Mouse (Mus musculus) heart, embryonic 12.5 days (tissue): ENCODE data around the gene Acvrl1. TPM values are rescaled to one million over a fixed set of nuclear protein-coding genes. Genes with fewer than 3 reads are reported as not detected.

Experiments used
- ATAC-seq: fragments of 200-750 bp; cut with Nextera tagmentation; 2 replicates; pipeline ENCODE4 v1.8.0; 2017; ENCODE audit warnings: moderate TSS enrichment, moderate library complexity; ENCODE audit not compliant: insufficient number of reproducible peaks, low FRiP score
- H3K27ac ChIP-seq: fragments of 300-500 bp; sonication (generic); 2 replicates; pipeline ENCODE4 v1.5.1; 2016; ENCODE audit warnings: mild to moderate bottlenecking, moderate library complexity; ENCODE audit not compliant: poor library complexity, severe bottlenecking
- H3K27me3 ChIP-seq: fragments of 300-500 bp; sonication (generic); replicated peaks from 2 replicates; pipeline ENCODE4 v1.6.1; 2016; ENCODE audit warnings: mild to moderate bottlenecking, moderate library complexity
- H3K36me3 ChIP-seq: fragments of 300-500 bp; sonication (generic); 2 replicates; pipeline ENCODE4 v1.6.1; 2016; ENCODE audit warnings: mild to moderate bottlenecking, moderate library complexity
- H3K4me1 ChIP-seq: fragments of 300-500 bp; sonication (generic); replicated peaks from 2 replicates; pipeline ENCODE4 v1.6.1; 2016; ENCODE audit warnings: mild to moderate bottlenecking
- H3K4me2 ChIP-seq: fragments of 300-500 bp; sonication (generic); 2 replicates; pipeline ENCODE4 v1.6.1; 2016; ENCODE audit warnings: mild to moderate bottlenecking, moderate library complexity
- H3K4me3 ChIP-seq: fragments of 300-500 bp; sonication (generic); 2 replicates; pipeline ENCODE4 v1.5.1; 2016; ENCODE audit warnings: mild to moderate bottlenecking
- H3K9ac ChIP-seq: fragments of 300-500 bp; sonication (generic); 2 replicates; pipeline ENCODE4 v1.6.1; 2016; ENCODE audit warnings: mild to moderate bottlenecking, moderate library complexity
- H3K9me3 ChIP-seq: fragments of 300-500 bp; sonication (generic); replicated peaks from 2 replicates; pipeline ENCODE4 v1.6.1; 2016; ENCODE audit warnings: mild to moderate bottlenecking, moderate library complexity
- WGBS: fragments of 180-500 bp; shearing (Covaris S2); methylation state at CpG from one replicate; pipeline ENCODE4 v1.1.7; 2016; 5-methylcytosine and 5-hydroxymethylcytosine counted together
- polyA plus RNA-seq: library from polyadenylated mRNA; unstranded; fragments of >200 nt; fragmentation: Nextera tagmentation; extraction: Ambion mirVana; gene quantifications from 2 replicates; pipeline ENCODE4 v1.2.1, GENCODE M21; 2016

The Acvrl1 gene
- polyA plus RNA-seq, 1 experiment from 2014 or later: 3.1 TPM

DNA sequence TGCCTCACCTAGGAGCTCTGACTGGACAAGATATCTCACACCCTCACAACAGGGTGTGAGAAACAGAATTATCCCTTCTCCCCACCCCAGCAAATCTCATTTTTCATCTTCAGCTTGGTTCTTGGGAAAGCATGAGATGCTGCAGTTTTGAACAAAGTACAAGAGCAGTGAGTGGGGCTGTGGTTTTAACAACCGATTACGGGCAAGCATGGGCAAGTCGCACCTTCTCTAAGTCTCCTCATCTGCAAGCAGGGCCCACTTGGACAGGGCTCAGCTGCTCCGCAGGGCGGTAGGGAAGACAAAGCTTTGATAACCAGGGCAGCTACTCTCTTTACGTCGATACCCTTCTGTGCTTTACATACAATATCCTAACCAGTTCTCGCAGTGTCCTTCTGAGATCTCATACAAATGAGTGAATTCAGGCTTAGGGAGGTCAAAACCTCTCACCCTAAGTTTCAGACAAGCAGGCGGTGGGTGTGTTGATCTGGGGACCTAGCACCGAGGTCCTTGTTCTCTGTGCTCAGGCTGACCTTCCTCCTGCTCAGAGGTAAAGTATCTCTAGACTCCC, 42.2 kb downstream of the Acvrl1 start:
- H3K4me1 ChIP-seq: peaks cover 20% of the 10 kb centered on the region
- H3K4me2 ChIP-seq: no peak overlapping the region
- H3K9ac ChIP-seq: no peak overlapping the region
- WGBS: 70% methylated on average over 10 of the region's 10 CpGs
- no peaks in the 10 kb centered on the region for H3K9me3 ChIP-seq
- no peak overlapping the region for H3K4me3 ChIP-seq
- no peak for ATAC-seq
- no peaks in the 10 kb centered on the region for H3K36me3 ChIP-seq
- no peak overlapping the region for H3K27ac ChIP-seq
- H3K27me3 ChIP-seq: 0 out of 2 replicates have a peak, but pooled peaks cover 5% of the 10 kb centered on the region

- 0 out of 2 replicates have a peak, but pooled peaks cover 2% of the 10 kb centered on the region for H3K27me3 ChIP-seq
- ATAC-seq: no peak
- peaks cover 21% of the 10 kb centered on the region for H3K4me1 ChIP-seq
- H3K36me3 ChIP-seq: no peaks in the 10 kb centered on the region
- no peaks in the 10 kb centered on the region for H3K9me3 ChIP-seq
- H3K9ac ChIP-seq: no peak overlapping the region
- WGBS: 75% methylated on average over 4 of the region's 4 CpGs
- H3K4me3 ChIP-seq: no peak overlapping the region
- H3K4me2 ChIP-seq: no peak overlapping the region
- no peak overlapping the region for H3K27ac ChIP-seq
These were observed 43.0 kb downstream of the Acvrl1 start for GRCm38 (mm10) chr15:101171272-101171671.

- WGBS: 89% methylated on average over 2 of the region's 2 CpGs
- H3K4me1 ChIP-seq: peaks cover 29% of the 10 kb centered on the region
- H3K27ac ChIP-seq: no peak overlapping the region
- 0 out of 2 replicates have a peak, but pooled peaks cover 2% of the 10 kb centered on the region for H3K27me3 ChIP-seq
- H3K4me2 ChIP-seq: no peak overlapping the region
- H3K4me3 ChIP-seq: no peak overlapping the region
- no peak for ATAC-seq
- no peak overlapping the region for H3K9ac ChIP-seq
- no peaks in the 10 kb centered on the region for H3K36me3 ChIP-seq
- no peaks in the 10 kb centered on the region for H3K9me3 ChIP-seq
These were observed 43.7 kb downstream of the Acvrl1 start for GRCm38 (mm10) chr15:101172016-101172415.

DNA sequence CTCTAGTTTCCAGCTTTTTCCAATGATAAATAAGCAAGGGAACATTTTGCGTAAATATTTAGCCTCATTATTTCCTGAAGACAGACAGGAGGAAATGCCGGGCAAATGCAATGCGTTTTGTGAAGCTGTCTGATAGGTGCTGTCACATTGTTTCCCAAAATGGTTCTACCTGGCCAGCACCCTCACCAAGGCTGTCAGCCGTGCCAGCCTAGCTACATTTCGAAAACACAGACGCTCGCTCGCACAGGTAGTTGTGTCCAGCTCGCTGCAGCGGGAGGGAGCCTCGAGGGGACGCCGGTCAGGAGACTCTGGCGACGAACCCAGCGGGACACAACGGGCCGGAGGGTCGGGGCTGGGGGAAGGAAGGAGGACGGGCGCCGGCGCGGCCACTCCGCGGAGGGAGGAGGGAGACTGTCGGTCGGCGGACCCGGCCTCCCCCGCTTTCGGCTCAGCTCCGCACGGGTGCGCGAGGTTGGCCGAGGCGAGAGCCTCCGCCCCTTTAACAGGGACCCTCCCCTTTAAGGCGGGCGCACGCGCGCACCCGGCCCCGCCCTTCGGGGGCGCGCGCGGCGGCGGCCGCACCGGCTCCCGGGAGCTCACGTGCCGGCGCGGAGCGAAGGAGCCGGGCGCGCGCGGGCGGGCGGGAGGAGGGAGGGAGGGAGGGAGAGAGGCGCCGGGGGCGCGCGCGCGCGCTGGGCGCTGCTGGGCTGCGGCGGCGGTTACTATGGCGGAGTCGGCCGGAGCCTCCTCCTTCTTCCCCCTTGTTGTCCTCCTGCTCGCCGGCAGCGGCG, 45.3 kb downstream of the Acvrl1 start, which contains the start of gene Acvr1b:
Acvr1b (plus strand) TSS at position 647 of the 791 bp plus-strand sequence.
- no peaks in the 10 kb centered on the region for H3K36me3 ChIP-seq
- H3K27me3 ChIP-seq: no peaks in the 10 kb centered on the region
- peak; percentile 93 for ATAC-seq
- no peaks in the 10 kb centered on the region for H3K9me3 ChIP-seq
- under 1% methylated on average over 37 of the region's 87 CpGs for WGBS
- H3K4me1 ChIP-seq: peaks cover 45% of the 10 kb centered on the region
- peak within 1 kb of the TSS; percentile 98 for H3K9ac ChIP-seq
- H3K4me3 ChIP-seq: peak within 1 kb of the TSS; percentile 94
- peak within 1 kb of the TSS; percentile 98 for H3K4me2 ChIP-seq
- peak within 1 kb of the TSS; percentile 80 for H3K27ac ChIP-seq

- Histone ChIP-seq H3K9me3 (no peaks in the 10 kb centered on the region), H3K4me2 (peak overlapping the region; percentile 98), H3K4me1 (peaks cover 54% of the 10 kb centered on the region), H3K27ac (peak overlapping the region; percentile 58), H3K4me3 (peak overlapping the region; percentile 94), H3K9ac (peak overlapping the region; percentile 98), H3K36me3 (no peaks in the 10 kb centered on the region), H3K27me3 (no peaks in the 10 kb centered on the region)
- 1% methylated on average over 26 of the region's 46 CpGs for WGBS
- peak; percentile 9 for ATAC-seq
These were observed 46.2 kb downstream of the Acvrl1 start for GRCm38 (mm10) chr15:101174294-101175130.

DNA sequence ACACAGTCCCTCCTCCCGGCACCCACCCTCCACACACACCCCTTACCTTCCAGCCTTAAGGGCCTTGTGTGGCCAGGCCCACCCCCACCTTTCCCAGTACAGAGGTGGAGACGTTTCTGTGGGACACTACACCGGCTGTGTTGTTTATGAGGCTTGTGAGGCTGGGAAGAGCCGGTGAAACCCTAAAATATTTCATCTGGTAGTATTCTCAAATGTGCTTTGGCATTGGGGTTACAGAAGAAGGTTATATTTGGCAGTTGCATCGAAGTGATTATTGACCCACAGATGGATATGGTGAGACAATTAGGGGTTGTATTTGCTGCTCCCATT, 46.8 kb downstream of the Acvrl1 start:
- Histone ChIP-seq H3K9me3 (no peaks in the 10 kb centered on the region), H3K36me3 (no peaks in the 10 kb centered on the region), H3K4me1 (peaks cover 57% of the 10 kb centered on the region), H3K4me3 (peak overlapping the region; percentile 94), H3K4me2 (peak overlapping the region; percentile 98), H3K27me3 (no peaks in the 10 kb centered on the region), H3K27ac (no peak overlapping the region), H3K9ac (peak overlapping the region; percentile 98)
- ATAC-seq: no peak
- 14% methylated on average over 5 of the region's 5 CpGs for WGBS

GRCm38 (mm10) chr15:101175613-101176283, 47.4 kb downstream of the Acvrl1 start:
- ATAC-seq: no peak
- H3K4me1 ChIP-seq: peaks cover 64% of the 10 kb centered on the region
- H3K4me3 ChIP-seq: peak overlapping the region; percentile 94
- peak overlapping the region; percentile 98 for H3K9ac ChIP-seq
- H3K27me3 ChIP-seq: no peaks in the 10 kb centered on the region
- H3K36me3 ChIP-seq: no peaks in the 10 kb centered on the region
- WGBS: 25% methylated on average over 17 of the region's 17 CpGs
- peak overlapping the region; percentile 92; the same call in 1 of the 2 replicates for H3K27ac ChIP-seq
- H3K4me2 ChIP-seq: peak overlapping the region; percentile 98
- H3K9me3 ChIP-seq: no peaks in the 10 kb centered on the region

DNA sequence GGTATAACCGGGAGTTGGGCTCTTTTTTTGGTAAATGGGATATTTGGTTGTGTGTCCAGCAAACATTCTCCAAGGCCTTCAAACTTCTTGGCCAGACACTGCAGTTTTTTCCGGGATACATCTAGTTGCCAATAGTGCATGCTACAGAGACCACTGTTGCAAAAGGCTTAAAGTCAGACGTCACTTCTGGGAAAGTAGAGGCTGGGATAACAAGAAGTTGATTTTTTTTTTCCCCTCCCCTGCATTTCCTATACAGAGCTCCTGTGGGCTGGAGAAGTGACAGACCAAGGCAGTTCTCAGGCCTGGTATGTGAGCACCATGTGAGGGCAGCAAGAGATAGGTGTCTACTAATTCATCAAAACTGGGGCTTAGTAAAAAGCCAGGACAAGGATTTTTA, 48.0 kb downstream of the Acvrl1 start:
- H3K9ac ChIP-seq: no peak overlapping the region

DNA sequence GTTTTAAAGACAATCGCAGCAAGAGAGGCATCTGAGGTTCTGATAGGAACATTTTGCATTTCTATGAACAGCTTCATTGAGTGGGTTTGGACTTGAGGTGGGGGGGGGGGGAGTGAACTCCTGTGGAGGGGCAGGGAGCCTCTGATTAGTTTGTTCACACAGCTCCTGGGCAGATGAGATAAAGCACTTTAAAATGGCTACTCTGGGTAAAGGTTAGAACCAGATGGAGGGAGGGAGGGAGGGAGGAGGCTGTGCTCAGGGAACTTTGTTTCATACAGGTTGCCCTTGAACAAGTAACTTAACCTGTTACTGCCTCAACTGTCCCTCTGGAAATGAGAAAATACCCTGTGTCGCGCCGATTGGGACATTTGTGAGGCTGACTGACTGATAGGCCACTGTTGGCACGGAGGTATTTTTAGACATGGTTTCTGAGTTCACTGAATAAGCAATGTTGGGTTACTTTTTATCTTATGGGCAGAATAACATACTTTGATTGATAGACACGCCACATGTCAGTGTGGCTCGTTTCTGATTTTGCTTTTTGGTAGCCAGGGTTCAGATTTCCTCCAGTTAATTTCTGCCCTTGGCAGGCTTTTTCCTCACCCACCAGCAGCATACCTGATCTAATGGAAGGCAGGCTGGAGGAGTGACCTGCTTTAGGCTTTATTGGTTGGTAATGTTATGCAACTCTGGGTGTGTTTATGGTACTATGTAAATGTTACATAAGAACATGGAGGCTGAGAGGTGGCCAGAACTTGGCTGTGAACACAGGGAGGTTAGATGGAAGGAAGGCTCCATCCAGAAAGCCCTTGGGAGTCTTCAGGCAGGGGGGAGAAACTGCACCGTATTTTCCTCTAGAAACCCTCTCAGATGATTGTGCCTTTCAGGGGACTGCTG, 48.7 kb downstream of the Acvrl1 start:
- Histone ChIP-seq H3K36me3 (no peaks in the 10 kb centered on the region), H3K27ac (peak overlapping the region; percentile 92), H3K27me3 (no peaks in the 10 kb centered on the region), H3K4me1 (peaks cover 73% of the 10 kb centered on the region), H3K9ac (0 out of 2 replicates have a peak overlapping the region, but pooled peaks have one; percentile 25), H3K4me2 (peak overlapping the region; percentile 98), H3K4me3 (peak overlapping the region; percentile 16; the same call in 1 of the 2 replicates), H3K9me3 (no peaks in the 10 kb centered on the region)
- 0 out of 2 replicates have a peak, but pooled peaks have one; percentile 15 for ATAC-seq
- 26% methylated on average over 8 of the region's 8 CpGs for WGBS

More for the DNA sequence above, 48.0 kb downstream of the Acvrl1 start:
- H3K4me1 ChIP-seq: peaks cover 69% of the 10 kb centered on the region
- H3K4me2 ChIP-seq: peak overlapping the region; percentile 98
- H3K27me3 ChIP-seq: no peaks in the 10 kb centered on the region
- peak overlapping the region; percentile 92 for H3K27ac ChIP-seq
- H3K4me3 ChIP-seq: peak overlapping the region; percentile 94; the same call in 1 of the 2 replicates
- ATAC-seq: no peak
- no peaks in the 10 kb centered on the region for H3K9me3 ChIP-seq
- H3K36me3 ChIP-seq: no peaks in the 10 kb centered on the region
- 40% methylated on average over 3 of the region's 3 CpGs for WGBS
